Mouse (Mus musculus) adrenal gland, postnatal 25 days (tissue): Measurements from ENCODE around the gene Vmn2r111. TPM values are rescaled to one million over a fixed set of nuclear protein-coding genes. Genes with fewer than 3 reads are reported as not detected.
"Not testable (repeated sequence)": the region's sequence is repeated elsewhere in the genome, so short reads cannot be mapped to it uniquely, and the experiment has no call there.

Experiments used
- DNase-seq: peaks from one replicate; pipeline ENCODE4 v3.0.0; 2021; ENCODE audit warnings: mixed read lengths
- long read RNA-seq: library from polyadenylated mRNA; stranded (forward); transcript quantifications from one replicate; pipeline ENCODE4 v2.0.0, GENCODE M21; 2021
- total RNA-seq: library from RNA; stranded (reverse); gene quantifications from 2 replicates; pipeline ENCODE4 v1.2.3, GENCODE M21; 2021

The Vmn2r111 gene
- total RNA-seq = not detected in 2 replicates
- long read RNA-seq = 0 reads

- not testable (repeated sequence) for DNase-seq
Measured at GRCm38 (mm10) chr17:22573382-22573781, at the start of gene Vmn2r111. Vmn2r111 (minus strand) TSS chr17:22573482.

- DNase-seq = not testable (repeated sequence)
Measured at GRCm38 (mm10) chr17:22600651-22601050, 27.4 kb upstream of the Vmn2r111 start, which contains the start of gene Vmn2r112. Vmn2r112 (plus strand) TSS chr17:22600951.

GRCm38 (mm10) chr17:22520467-22520866 is 52.8 kb downstream of the Vmn2r111 start:
- DNase-seq = not testable (repeated sequence)

GRCm38 (mm10) chr17:22520037-22520436 is 53.2 kb downstream of the Vmn2r111 start:
- not testable (repeated sequence) for DNase-seq

- no peak for DNase-seq
Measured at GRCm38 (mm10) chr17:22497120-22497519, 76.2 kb downstream of the Vmn2r111 start.

Other genes starting within 250 kb of the Vmn2r111 start
- 7.2 and 7.7 TPM in 2 replicates for gene Zfp944, start 212.1 kb downstream of the Vmn2r111 start, total RNA-seq
- 8.9 and 11.0 TPM in 2 replicates for gene Zfp758, start 212.0 kb downstream of the Vmn2r111 start, total RNA-seq
- gene Zfp946, start 149.3 kb downstream of the Vmn2r111 start, total RNA-seq = 7.3 and 8.4 TPM in 2 replicates
- not detected in 2 replicates for gene Vmn2r112, start 27.5 kb upstream of the Vmn2r111 start, total RNA-seq